Mouse (Mus musculus): ENCODE measurements at regions not wholly inside any gene's neighbourhood (a gene's known extent, or its start where the extent isn't known, plus 50 kb on each side); places are given as distances from the start of the nearest gene placed in this dataset.
A peak's percentile ranks its signal among the peaks of the same experiment; 100 is the strongest.
"Not testable (repeated sequence)": the region's sequence is repeated elsewhere in the genome, so short reads cannot be mapped to it uniquely, and the experiment has no call there.

DNA sequence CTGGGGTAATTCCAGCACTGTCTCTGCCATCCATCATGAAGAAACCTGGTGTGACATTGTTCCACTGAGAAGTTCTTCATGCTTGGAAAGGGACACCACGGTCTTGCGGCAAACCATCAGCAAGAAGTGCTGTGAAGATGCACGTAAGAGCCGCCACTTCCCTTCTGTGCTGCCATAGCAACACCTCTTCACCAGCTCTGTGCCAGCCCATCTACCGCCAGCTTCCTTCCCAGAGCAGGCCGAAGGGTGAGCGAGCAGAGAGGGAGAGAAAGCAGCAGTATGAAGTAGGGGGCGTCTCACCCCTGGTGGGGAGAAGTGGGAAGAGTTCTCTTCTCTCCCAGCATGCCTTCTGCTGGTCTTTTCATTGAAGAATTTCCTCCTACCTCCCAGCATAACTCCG lies 84.8 kb upstream of the Zfp637 start:
- no peak overlapping the region for H3K4me2 ChIP-seq (replicated peaks; ENCODE audit: low read depth)
- H3K4me1 ChIP-seq (replicated peaks; ENCODE audit: control insufficient read depth, insufficient read depth, low read length): no peaks in the 10 kb centered on the region
- H3K4me3 ChIP-seq (ENCODE audit: low read depth, low read length): no peak overlapping the region
- ATAC-seq: no peak
- no peaks in the 10 kb centered on the region for H3K9me3 ChIP-seq (ENCODE audit: control insufficient read depth)
- no peak overlapping the region for H3K9ac ChIP-seq (ENCODE audit: low read depth, low read length)
- H3K36me3 ChIP-seq (ENCODE audit: control insufficient read depth, insufficient read depth): no peaks in the 10 kb centered on the region
- H3K27me3 ChIP-seq (replicated peaks; ENCODE audit: control insufficient read depth, insufficient read depth, low read length): no peaks in the 10 kb centered on the region
- TF ChIP-seq CTCF (IDR thresholded peaks at IDR 0.05; ENCODE audit: low read depth): no peak
- 68% methylated on average over 9 of the region's 9 CpGs for whole genome bisulfite sequencing
- H3K27ac ChIP-seq (ENCODE audit: low read depth, low read length): no peak overlapping the region

DNA sequence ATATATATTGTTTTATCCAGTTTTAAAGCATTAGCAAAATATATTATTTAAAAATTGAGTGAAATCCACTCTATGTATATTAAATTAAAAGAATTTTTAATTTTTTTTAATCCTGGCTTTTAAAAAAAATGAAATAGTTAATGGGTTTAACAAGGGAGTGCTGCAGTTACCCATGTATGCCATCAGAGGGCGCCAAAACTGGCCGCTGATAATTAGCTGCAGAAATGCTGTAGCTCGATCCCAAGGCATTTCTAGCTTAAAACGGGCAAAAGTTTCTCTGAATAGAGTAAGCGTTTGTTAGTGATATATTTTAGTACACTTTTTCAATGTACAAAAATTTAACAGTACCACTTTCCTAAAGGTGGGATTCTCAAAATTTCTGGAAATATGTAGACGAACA lies 82.5 kb upstream of the Zfp637 start:
- not testable (repeated sequence) for H3K4me2 ChIP-seq (replicated peaks; ENCODE audit: low read depth); H3K9ac ChIP-seq (ENCODE audit: low read depth, low read length); H3K9me3 ChIP-seq (ENCODE audit: control insufficient read depth); H3K36me3 ChIP-seq (ENCODE audit: control insufficient read depth, insufficient read depth); H3K4me1 ChIP-seq (replicated peaks; ENCODE audit: control insufficient read depth, insufficient read depth, low read length); H3K27me3 ChIP-seq (replicated peaks; ENCODE audit: control insufficient read depth, insufficient read depth, low read length); H3K4me3 ChIP-seq (ENCODE audit: low read depth, low read length); H3K27ac ChIP-seq (ENCODE audit: low read depth, low read length); ATAC-seq
- WGBS: 8% methylated on average over 6 of the region's 6 CpGs
- peak; percentile 73 for TF ChIP-seq CTCF (IDR thresholded peaks at IDR 0.05; ENCODE audit: low read depth)

DNA sequence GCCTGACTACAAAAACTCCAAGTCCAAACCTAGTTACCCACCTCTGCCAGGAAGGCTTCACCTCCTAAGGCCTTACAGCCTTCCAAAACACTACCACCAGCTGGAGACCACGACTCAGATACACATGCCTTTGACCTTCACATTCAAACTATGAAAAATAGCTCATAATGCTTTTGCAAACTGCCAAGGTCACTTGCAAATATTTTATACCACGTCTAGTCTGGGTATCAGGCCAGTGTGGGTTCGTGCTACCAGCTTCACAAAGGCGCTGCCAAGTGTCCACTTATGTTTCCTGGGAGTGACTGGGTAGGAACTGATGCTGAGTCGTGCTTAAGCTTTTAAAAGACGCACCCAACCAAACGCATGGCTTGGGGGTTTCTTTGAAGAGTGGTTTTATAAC lies 69.5 kb upstream of the Zfp637 start:
- no peak for TF ChIP-seq CTCF (IDR thresholded peaks at IDR 0.05; ENCODE audit: low read depth)
- no peaks in the 10 kb centered on the region for H3K9me3 ChIP-seq (ENCODE audit: control insufficient read depth)
- no peak overlapping the region for H3K27ac ChIP-seq (ENCODE audit: low read depth, low read length)
- whole genome bisulfite sequencing: 78% methylated on average over 7 of the region's 7 CpGs
- H3K4me1 ChIP-seq (replicated peaks; ENCODE audit: control insufficient read depth, insufficient read depth, low read length): no peaks in the 10 kb centered on the region
- H3K27me3 ChIP-seq (replicated peaks; ENCODE audit: control insufficient read depth, insufficient read depth, low read length): no peaks in the 10 kb centered on the region
- ATAC-seq: no peak
- H3K9ac ChIP-seq (ENCODE audit: low read depth, low read length): no peak overlapping the region
- no peak overlapping the region for H3K4me3 ChIP-seq (ENCODE audit: low read depth, low read length)
- no peak overlapping the region for H3K4me2 ChIP-seq (replicated peaks; ENCODE audit: low read depth)
- no peaks in the 10 kb centered on the region for H3K36me3 ChIP-seq (ENCODE audit: control insufficient read depth, insufficient read depth)

DNA sequence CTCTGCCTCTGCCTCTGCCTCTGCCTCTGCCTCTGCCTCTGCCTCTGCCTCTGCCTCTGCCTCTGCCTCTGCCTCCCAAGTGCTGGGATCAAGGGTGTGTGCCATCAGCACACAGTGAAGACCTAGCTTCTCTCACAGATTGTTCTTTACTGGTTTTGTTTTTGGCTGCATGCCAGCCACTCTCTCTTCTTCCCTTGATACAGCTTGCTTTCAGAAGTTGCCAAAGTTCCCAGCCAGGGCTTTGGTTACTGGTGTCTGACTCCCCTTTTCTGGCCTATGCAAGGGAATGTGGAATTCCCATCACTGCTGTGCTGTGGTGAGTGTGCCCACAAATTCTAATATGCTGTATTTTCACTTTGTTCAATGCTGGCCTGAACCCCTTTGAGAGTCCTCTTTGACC lies 68.6 kb upstream of the Zfp637 start:
- Histone ChIP-seq H3K9me3 (ENCODE audit: control insufficient read depth) (no peaks in the 10 kb centered on the region), H3K9ac (ENCODE audit: low read depth, low read length) (no peak overlapping the region), H3K4me2 (replicated peaks; ENCODE audit: low read depth) (no peak overlapping the region), H3K4me3 (ENCODE audit: low read depth, low read length) (no peak overlapping the region), H3K27me3 (replicated peaks; ENCODE audit: control insufficient read depth, insufficient read depth, low read length) (no peaks in the 10 kb centered on the region), H3K4me1 (replicated peaks; ENCODE audit: control insufficient read depth, insufficient read depth, low read length) (no peaks in the 10 kb centered on the region), H3K36me3 (ENCODE audit: control insufficient read depth, insufficient read depth) (no peaks in the 10 kb centered on the region), H3K27ac (ENCODE audit: low read depth, low read length) (no peak overlapping the region)
- no peak for TF ChIP-seq CTCF (IDR thresholded peaks at IDR 0.05; ENCODE audit: low read depth)
- no peak for ATAC-seq

GRCm38 (mm10) chr6:117775304-117776050 lies 65.5 kb upstream of the Zfp637 start:
- Histone ChIP-seq H3K4me3 (ENCODE audit: low read depth, low read length) (no peak overlapping the region), H3K36me3 (ENCODE audit: control insufficient read depth, insufficient read depth) (no peaks in the 10 kb centered on the region), H3K9ac (ENCODE audit: low read depth, low read length) (no peak overlapping the region), H3K9me3 (ENCODE audit: control insufficient read depth) (no peaks in the 10 kb centered on the region), H3K27ac (ENCODE audit: low read depth, low read length) (no peak overlapping the region), H3K4me1 (replicated peaks; ENCODE audit: control insufficient read depth, insufficient read depth, low read length) (no peaks in the 10 kb centered on the region), H3K27me3 (replicated peaks; ENCODE audit: control insufficient read depth, insufficient read depth, low read length) (no peaks in the 10 kb centered on the region), H3K4me2 (replicated peaks; ENCODE audit: low read depth) (no peak overlapping the region)
- no peak for TF ChIP-seq CTCF (IDR thresholded peaks at IDR 0.05; ENCODE audit: low read depth)
- WGBS: 56% methylated on average over 11 of the region's 11 CpGs
- no peak for ATAC-seq

DNA sequence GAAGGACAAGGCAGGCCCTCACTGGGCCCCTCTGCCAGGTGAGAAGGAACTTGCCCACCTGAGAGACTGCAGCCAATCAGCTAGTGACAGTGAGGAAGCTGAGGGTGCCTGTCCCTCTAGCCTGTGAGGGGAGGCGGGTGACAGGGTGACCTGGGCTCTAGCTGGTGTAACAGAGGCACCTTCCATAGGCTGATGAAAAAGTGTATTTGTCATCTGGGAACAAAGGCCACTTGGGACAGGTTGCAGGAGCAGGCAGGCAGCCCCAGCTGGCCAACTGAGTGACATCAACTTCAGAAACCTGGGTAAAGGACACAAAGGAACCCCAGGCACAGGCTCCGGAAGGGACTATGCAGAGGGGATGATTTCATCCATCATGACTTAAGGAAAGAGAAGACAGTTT lies 63.0 kb upstream of the Zfp637 start:
- no peaks in the 10 kb centered on the region for H3K9me3 ChIP-seq (ENCODE audit: control insufficient read depth)
- WGBS: 71% methylated on average over 2 of the region's 2 CpGs
- H3K27ac ChIP-seq (ENCODE audit: low read depth, low read length): no peak overlapping the region
- no peak overlapping the region for H3K4me3 ChIP-seq (ENCODE audit: low read depth, low read length)
- no peak overlapping the region for H3K4me2 ChIP-seq (replicated peaks; ENCODE audit: low read depth)
- H3K27me3 ChIP-seq (replicated peaks; ENCODE audit: control insufficient read depth, insufficient read depth, low read length): no peaks in the 10 kb centered on the region
- no peak for ATAC-seq
- no peaks in the 10 kb centered on the region for H3K4me1 ChIP-seq (replicated peaks; ENCODE audit: control insufficient read depth, insufficient read depth, low read length)
- H3K36me3 ChIP-seq (ENCODE audit: control insufficient read depth, insufficient read depth): no peaks in the 10 kb centered on the region
- no peak for TF ChIP-seq CTCF (IDR thresholded peaks at IDR 0.05; ENCODE audit: low read depth)
- no peak overlapping the region for H3K9ac ChIP-seq (ENCODE audit: low read depth, low read length)

DNA sequence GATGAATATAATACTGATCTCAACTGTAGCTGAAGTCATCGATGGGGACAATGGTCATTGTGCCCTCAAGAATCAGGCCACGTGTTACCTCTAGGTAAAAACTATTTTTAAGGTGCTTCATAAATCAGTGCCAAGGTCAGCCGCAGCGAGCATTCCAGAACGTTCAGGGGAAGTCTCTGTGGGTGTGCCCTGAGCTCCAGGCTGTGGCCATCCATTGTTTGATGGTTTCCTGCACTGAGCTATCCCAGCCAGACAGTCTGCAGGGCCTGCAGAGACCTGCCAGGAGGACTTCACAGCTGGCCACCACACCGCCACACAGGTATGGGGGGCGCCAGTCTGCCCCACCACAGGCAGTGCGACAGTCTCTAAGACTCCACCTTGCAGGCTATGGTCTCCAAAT lies 62.5 kb upstream of the Zfp637 start:
- 52% methylated on average over 8 of the region's 8 CpGs for WGBS
- no peak for TF ChIP-seq CTCF (IDR thresholded peaks at IDR 0.05; ENCODE audit: low read depth)
- Histone ChIP-seq H3K4me1 (replicated peaks; ENCODE audit: control insufficient read depth, insufficient read depth, low read length) (no peaks in the 10 kb centered on the region), H3K36me3 (ENCODE audit: control insufficient read depth, insufficient read depth) (no peaks in the 10 kb centered on the region), H3K9me3 (ENCODE audit: control insufficient read depth) (no peaks in the 10 kb centered on the region), H3K4me2 (replicated peaks; ENCODE audit: low read depth) (no peak overlapping the region), H3K4me3 (ENCODE audit: low read depth, low read length) (no peak overlapping the region), H3K27me3 (replicated peaks; ENCODE audit: control insufficient read depth, insufficient read depth, low read length) (no peaks in the 10 kb centered on the region), H3K9ac (ENCODE audit: low read depth, low read length) (no peak overlapping the region), H3K27ac (ENCODE audit: low read depth, low read length) (no peak overlapping the region)
- no peak; the same call in 1 of the 2 replicates for ATAC-seq
